Mouse (Mus musculus): ENCODE measurements around the gene Iqsec1. TPM values are rescaled to one million over a fixed set of nuclear protein-coding genes. Genes with fewer than 3 reads are reported as not detected.

Iqsec1 gene
- polyA plus RNA-seq, 1 experiment = 80.9 TPM

DNA sequence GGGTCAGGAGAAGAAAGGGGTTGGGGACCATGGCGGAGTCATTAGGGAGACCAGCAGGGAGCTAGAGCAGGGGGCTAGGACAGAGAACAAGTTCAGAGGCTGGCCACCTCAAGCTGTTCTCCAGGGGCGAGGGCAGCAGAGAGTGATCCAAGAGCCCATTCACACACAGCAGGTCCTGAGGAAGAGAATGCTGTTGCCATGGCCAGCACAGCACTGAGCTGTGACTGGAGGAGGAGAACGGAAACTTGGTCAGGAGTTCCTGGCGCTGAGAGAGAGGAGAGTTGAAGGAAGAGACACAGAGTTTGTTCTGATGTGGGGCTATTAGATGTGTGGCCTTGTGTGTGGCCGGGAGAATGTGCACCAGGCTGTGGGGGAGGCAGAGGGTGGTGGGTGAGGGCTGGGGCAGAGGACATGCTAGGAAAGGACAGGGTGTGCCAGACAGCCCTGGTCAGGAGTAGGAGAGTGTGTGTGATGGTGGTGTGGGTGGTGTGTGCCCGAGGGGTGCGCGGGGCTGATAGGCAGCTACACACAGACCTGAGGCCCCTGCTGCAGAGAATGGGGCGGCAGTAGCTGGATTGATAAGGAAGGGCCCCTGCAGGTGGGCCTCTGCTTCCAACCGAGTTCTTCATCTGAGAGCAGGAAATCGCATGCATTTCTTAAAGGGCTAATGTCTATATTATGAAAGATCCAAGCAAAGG lies 365.6 kb downstream of the Iqsec1 start:
- H3K4me1 ChIP-seq (ENCODE audit: control insufficient read depth, insufficient read depth, insufficient read length, low read length) = no peaks in the 10 kb centered on the region
- no peak overlapping the region for H3K27ac ChIP-seq (replicated peaks; ENCODE audit: low read depth, low read length)
- H3K4me3 ChIP-seq (ENCODE audit: insufficient read depth, low read depth, low read length) = no peak overlapping the region

GRCm38 (mm10) chr6:90621584-90621890 lies 366.9 kb downstream of the Iqsec1 start:
- H3K27ac ChIP-seq (replicated peaks; ENCODE audit: low read depth, low read length) = no peak overlapping the region
- no peaks in the 10 kb centered on the region for H3K4me1 ChIP-seq (ENCODE audit: control insufficient read depth, insufficient read depth, insufficient read length, low read length)
- H3K4me3 ChIP-seq (ENCODE audit: insufficient read depth, low read depth, low read length) = no peak overlapping the region

DNA sequence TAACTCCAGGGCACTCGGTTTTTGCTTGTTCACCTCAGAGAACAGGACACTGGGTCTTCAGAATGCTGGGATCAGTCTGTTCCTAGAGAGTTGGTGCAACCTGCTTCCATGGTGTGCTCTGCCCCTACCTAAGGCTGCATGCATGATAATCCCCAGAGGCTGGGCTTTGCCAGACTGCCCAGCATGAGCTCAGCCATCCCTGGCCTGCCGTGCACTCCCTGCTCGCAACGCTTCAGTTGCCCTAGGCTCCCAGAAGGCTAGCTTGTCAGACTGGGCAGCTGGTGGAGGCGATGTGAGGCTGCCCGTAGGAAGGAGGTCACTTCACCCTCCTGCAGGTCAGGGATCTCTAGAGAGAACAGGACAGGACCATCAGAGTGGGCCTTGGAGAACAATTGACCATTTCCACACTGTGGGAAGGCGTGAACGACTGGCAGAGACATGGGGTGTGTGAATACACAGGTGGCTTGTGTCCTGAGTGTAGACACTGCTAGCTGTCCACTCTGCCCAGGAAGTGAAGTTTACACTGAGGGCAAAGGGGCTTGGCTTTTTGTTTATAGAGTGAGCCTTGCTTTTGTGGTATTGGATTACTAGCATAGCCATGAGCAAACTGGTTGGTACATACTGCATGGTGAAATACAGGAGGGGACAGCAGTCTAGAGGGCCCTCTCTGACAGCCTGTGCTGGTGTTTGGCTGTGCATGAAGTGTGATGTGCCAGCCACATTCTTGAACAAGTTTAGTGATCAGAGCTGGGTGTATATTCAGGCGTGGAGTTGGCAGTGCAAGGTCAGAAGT lies 367.5 kb downstream of the Iqsec1 start:
- Histone ChIP-seq H3K4me1 (ENCODE audit: control insufficient read depth, insufficient read depth, insufficient read length, low read length) (no peaks in the 10 kb centered on the region), H3K27ac (replicated peaks; ENCODE audit: low read depth, low read length) (no peak overlapping the region), H3K4me3 (ENCODE audit: insufficient read depth, low read depth, low read length) (no peak overlapping the region)

DNA sequence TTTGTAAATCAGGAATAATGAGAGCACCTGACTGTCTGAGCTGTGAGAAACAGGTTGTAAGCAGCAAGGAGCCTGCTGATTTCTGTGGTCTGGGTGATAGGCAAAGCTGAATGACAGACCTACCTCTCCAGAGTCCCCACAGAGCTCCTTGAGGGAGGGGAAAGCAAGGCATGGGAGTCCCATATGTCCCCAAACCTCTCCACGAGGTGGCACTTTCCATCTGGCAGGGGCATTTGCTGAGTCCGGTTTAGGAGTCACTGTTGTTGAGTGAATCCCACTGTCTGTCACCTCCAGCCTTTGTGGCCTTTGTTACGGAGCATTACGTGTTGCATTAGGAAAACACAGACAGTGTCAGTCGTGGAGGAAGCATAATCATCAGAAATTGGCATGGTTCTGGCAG lies 368.5 kb downstream of the Iqsec1 start:
- Histone ChIP-seq H3K27ac (replicated peaks; ENCODE audit: low read depth, low read length) (no peak overlapping the region), H3K4me1 (ENCODE audit: control insufficient read depth, insufficient read depth, insufficient read length, low read length) (no peaks in the 10 kb centered on the region), H3K4me3 (ENCODE audit: insufficient read depth, low read depth, low read length) (no peak overlapping the region)

GRCm38 (mm10) chr6:90618821-90619636 lies 369.5 kb downstream of the Iqsec1 start:
- Histone ChIP-seq H3K4me3 (ENCODE audit: insufficient read depth, low read depth, low read length) (no peak overlapping the region), H3K27ac (replicated peaks; ENCODE audit: low read depth, low read length) (no peak overlapping the region), H3K4me1 (ENCODE audit: control insufficient read depth, insufficient read depth, insufficient read length, low read length) (no peaks in the 10 kb centered on the region)

GRCm38 (mm10) chr6:90618274-90618673 lies 370.2 kb downstream of the Iqsec1 start:
- no peak overlapping the region for H3K4me3 ChIP-seq (ENCODE audit: insufficient read depth, low read depth, low read length)
- H3K27ac ChIP-seq (replicated peaks; ENCODE audit: low read depth, low read length) = no peak overlapping the region
- H3K4me1 ChIP-seq (ENCODE audit: control insufficient read depth, insufficient read depth, insufficient read length, low read length) = no peaks in the 10 kb centered on the region

- H3K4me3 ChIP-seq (ENCODE audit: insufficient read depth, low read depth, low read length) = no peak overlapping the region
- no peaks in the 10 kb centered on the region for H3K4me1 ChIP-seq (ENCODE audit: control insufficient read depth, insufficient read depth, insufficient read length, low read length)
- H3K27ac ChIP-seq (replicated peaks; ENCODE audit: low read depth, low read length) = no peak overlapping the region
These were observed 372.0 kb downstream of the Iqsec1 start for GRCm38 (mm10) chr6:90616481-90616880.

- Histone ChIP-seq H3K4me3 (ENCODE audit: insufficient read depth, low read depth, low read length) (no peak overlapping the region), H3K27ac (replicated peaks; ENCODE audit: low read depth, low read length) (no peak overlapping the region), H3K4me1 (ENCODE audit: control insufficient read depth, insufficient read depth, insufficient read length, low read length) (no peaks in the 10 kb centered on the region)
These were observed 372.5 kb downstream of the Iqsec1 start for GRCm38 (mm10) chr6:90615991-90616390.

- no peaks in the 10 kb centered on the region for H3K4me1 ChIP-seq (ENCODE audit: control insufficient read depth, insufficient read depth, insufficient read length, low read length)
- H3K27ac ChIP-seq (replicated peaks; ENCODE audit: low read depth, low read length) = no peak overlapping the region
- no peak overlapping the region for H3K4me3 ChIP-seq (ENCODE audit: insufficient read depth, low read depth, low read length)
These were observed 373.1 kb downstream of the Iqsec1 start for GRCm38 (mm10) chr6:90615362-90615761.

DNA sequence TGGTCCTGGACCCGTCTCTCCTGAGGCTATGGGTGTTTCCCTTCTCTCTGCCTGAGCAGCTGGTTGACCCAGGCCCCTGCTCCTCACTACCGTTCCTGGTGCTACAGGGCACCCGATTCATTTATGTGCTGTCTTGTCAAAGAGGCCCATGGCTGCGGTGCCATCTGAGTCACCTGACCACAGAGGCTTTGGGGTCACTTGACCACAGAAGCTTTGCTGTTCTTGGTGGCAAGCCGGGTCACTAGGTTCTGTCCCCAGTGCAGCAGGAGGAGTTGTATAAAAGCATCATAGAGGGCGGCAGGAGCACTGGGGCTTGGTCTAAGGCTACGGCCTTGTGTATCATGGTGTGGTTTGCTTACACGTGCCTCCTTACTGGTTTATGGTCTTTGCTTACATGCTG lies 375.2 kb downstream of the Iqsec1 start:
- no peaks in the 10 kb centered on the region for H3K4me1 ChIP-seq (ENCODE audit: control insufficient read depth, insufficient read depth, insufficient read length, low read length)
- H3K4me3 ChIP-seq (ENCODE audit: insufficient read depth, low read depth, low read length) = no peak overlapping the region
- no peak overlapping the region for H3K27ac ChIP-seq (replicated peaks; ENCODE audit: low read depth, low read length)

DNA sequence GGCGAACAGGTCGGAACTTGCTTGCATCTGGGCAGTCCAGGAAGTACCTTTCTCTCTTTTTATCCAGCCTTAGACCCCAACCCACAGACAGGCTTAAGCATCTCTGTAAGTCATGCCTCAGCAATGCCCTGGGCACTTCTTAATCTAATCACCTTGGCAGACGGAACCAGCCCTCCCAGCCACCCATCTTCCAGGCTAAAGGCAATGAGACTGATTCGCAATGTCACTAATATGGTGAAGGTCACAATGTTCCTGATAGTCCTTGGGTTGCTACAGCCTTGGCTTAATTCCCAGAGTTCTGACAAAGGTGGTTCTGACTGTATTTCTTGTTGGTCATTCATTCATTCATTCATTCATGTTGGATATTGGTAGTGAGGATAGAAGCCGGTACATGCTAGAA lies 378.2 kb downstream of the Iqsec1 start:
- no peaks in the 10 kb centered on the region for H3K4me1 ChIP-seq (ENCODE audit: control insufficient read depth, insufficient read depth, insufficient read length, low read length)
- H3K27ac ChIP-seq (replicated peaks; ENCODE audit: low read depth, low read length) = no peak overlapping the region
- H3K4me3 ChIP-seq (ENCODE audit: insufficient read depth, low read depth, low read length) = no peak overlapping the region

DNA sequence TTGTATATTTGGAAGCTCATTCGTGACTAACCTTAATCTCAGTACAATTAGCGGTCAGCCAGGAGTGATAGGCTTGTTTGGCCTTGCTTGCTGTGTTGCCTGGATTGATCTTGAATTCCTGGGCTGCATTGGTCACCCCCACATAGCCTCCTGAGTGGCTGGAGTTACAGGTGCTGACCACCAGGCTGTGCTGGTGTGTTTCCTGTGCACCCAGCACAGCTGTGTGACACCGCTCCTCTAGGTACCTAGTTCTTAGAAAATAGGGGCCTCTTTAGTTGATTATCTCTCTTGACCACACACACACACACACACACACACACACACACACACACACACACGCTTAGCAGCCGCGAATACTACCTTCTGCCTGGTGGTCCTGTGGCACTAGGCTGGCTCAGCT lies 380.3 kb downstream of the Iqsec1 start:
- H3K4me3 ChIP-seq (ENCODE audit: insufficient read depth, low read depth, low read length) = no peak overlapping the region
- H3K27ac ChIP-seq (replicated peaks; ENCODE audit: low read depth, low read length) = no peak overlapping the region
- no peaks in the 10 kb centered on the region for H3K4me1 ChIP-seq (ENCODE audit: control insufficient read depth, insufficient read depth, insufficient read length, low read length)

GRCm38 (mm10) chr6:90607196-90607595 lies 381.3 kb downstream of the Iqsec1 start:
- Histone ChIP-seq H3K27ac (replicated peaks; ENCODE audit: low read depth, low read length) (no peak overlapping the region), H3K4me1 (ENCODE audit: control insufficient read depth, insufficient read depth, insufficient read length, low read length) (no peaks in the 10 kb centered on the region), H3K4me3 (ENCODE audit: insufficient read depth, low read depth, low read length) (no peak overlapping the region)

GRCm38 (mm10) chr6:90606538-90606937 lies 381.9 kb downstream of the Iqsec1 start:
- H3K27ac ChIP-seq (replicated peaks; ENCODE audit: low read depth, low read length) = no peak overlapping the region
- no peaks in the 10 kb centered on the region for H3K4me1 ChIP-seq (ENCODE audit: control insufficient read depth, insufficient read depth, insufficient read length, low read length)
- no peak overlapping the region for H3K4me3 ChIP-seq (ENCODE audit: insufficient read depth, low read depth, low read length)

All from brown adipose tissue, adult 24 weeks (tissue).